Mouse (Mus musculus): ENCODE data around the gene Klrd1. TPM values are rescaled to one million over a fixed set of nuclear protein-coding genes. Genes with fewer than 3 reads are reported as not detected.

The Klrd1 gene
- not detected in 2 replicates for polyA plus RNA-seq (2012; rRNA removed)

DNA sequence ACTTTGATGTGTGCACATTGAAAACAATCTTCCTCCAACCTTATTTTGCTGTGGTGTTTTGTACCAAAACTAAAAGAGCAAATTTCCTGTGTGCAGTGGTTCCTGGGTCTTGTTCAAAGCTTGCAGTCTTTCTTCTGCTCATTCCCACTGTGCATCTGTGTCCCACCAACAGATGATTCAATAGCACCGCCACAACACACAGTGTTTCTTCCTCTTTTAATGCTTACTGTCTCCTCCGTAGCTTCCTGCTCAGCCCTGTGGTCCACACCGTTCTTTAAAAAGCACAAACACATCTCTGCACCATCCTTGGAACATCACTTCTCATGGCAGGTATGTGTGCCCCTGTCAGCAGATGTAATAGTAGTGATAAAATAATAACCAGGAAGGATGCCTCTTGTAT, at the start of gene Klrd1:
TSS of gene Klrd1 (plus strand) at position 275 of the 400 bp plus-strand sequence.

GRCm38 (mm10) chr6:129577605-129578004, 14.0 kb upstream of the Klrd1 start, which contains the start of gene Klre1:
Gene Klre1 (plus strand): TSS chr6:129577905.

GRCm38 (mm10) chr6:129623735-129624134, 32.2 kb downstream of the Klrd1 start, which contains the start of gene Klrk1:
Gene Klrk1 (minus strand): TSS chr6:129623864.

GRCm38 (mm10) chr6:129643237-129643636, 51.7 kb downstream of the Klrd1 start, which contains the start of gene Klrc3:
Gene Klrc3 (minus strand): TSS chr6:129643337.

Other genes starting within 250 kb of the Klrd1 start
- 1.0 and 1.2 TPM in 2 replicates for gene Clec12a, start 249.1 kb upstream of the Klrd1 start, polyA plus RNA-seq (2012; rRNA removed)
- 0.10 and 0.16 TPM in 2 replicates for gene Clec12b, start 205.9 kb upstream of the Klrd1 start, polyA plus RNA-seq (2012; rRNA removed)
- gene Clec1b, start 194.5 kb upstream of the Klrd1 start, polyA plus RNA-seq (2012; rRNA removed) = 0.19 and 0.28 TPM in 2 replicates
- gene Clec9a, start 182.9 kb upstream of the Klrd1 start, polyA plus RNA-seq (2012; rRNA removed) = 0.79 and 0.98 TPM in 2 replicates
- 4.2 and 6.7 TPM in 2 replicates for gene Clec1a, start 139.8 kb upstream of the Klrd1 start, polyA plus RNA-seq (2012; rRNA removed)
- gene Olr1, start 84.6 kb upstream of the Klrd1 start, polyA plus RNA-seq (2012; rRNA removed) = 0.03 and 0.25 TPM in 2 replicates
- not detected in 2 replicates for gene Tmem52b, start 79.2 kb upstream of the Klrd1 start, polyA plus RNA-seq (2012; rRNA removed)
- gene Gabarapl1, start 58.6 kb upstream of the Klrd1 start, polyA plus RNA-seq (2012; rRNA removed) = 88.1 and 93.4 TPM in 2 replicates
- gene Klre1, start 13.9 kb upstream of the Klrd1 start, polyA plus RNA-seq (2012; rRNA removed) = 0.08 and 0.22 TPM in 2 replicates
- gene Klrk1, start 32.1 kb downstream of the Klrd1 start, polyA plus RNA-seq (2012; rRNA removed) = 0.06 TPM in 2 replicates
- gene Klrc3, start 51.6 kb downstream of the Klrd1 start, polyA plus RNA-seq (2012; rRNA removed) = not detected in 2 replicates
- not detected in 2 replicates for gene Klrc2, start 68.9 kb downstream of the Klrd1 start, polyA plus RNA-seq (2012; rRNA removed)
- gene Klrc1, start 87.2 kb downstream of the Klrd1 start, polyA plus RNA-seq (2012; rRNA removed) = 0.24 TPM in 1 of 2 replicates, not detected in the other
- not detected in 2 replicates for gene Klri1, start 125.3 kb downstream of the Klrd1 start, polyA plus RNA-seq (2012; rRNA removed)
- not detected in 2 replicates for gene Klri2, start 148.7 kb downstream of the Klrd1 start, polyA plus RNA-seq (2012; rRNA removed)
- not detected in 2 replicates for gene Gm156, start 192.5 kb downstream of the Klrd1 start, polyA plus RNA-seq (2012; rRNA removed)

Data from ovary, adult 2 months (tissue).